Mouse (Mus musculus): ENCODE measurements around the gene Galnt14.

DNA sequence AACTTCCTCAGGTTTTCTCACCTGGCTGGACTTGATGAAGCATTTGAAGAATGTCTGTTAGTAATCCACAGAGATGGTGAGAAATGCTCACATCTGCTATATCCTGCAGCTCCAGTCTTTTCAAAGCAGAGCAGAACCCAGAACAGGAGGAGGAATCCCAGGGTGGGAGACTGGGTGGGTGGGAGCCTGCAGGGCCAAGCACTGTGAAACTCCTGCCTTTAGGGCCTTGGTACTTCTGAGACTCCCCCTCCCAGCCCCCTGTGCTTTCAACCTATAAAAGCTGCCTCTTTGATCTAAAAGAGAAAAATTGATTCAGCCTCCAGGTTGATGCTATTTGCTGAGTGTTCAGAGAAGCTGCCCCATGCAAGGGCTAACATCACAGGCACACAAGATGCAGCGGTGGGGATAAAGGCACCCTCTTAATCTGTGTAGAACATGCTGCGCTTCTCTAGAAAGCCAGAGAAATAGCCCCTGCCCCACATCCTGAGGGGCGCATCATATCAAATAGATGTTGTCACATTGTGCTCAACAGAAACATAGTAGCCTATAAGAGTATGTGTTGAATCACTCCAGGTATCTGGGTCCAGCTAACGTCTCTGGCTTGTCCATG, 258.0 kb downstream of the Galnt14 start:
- TF ChIP-seq CTCF (IDR thresholded peaks at IDR 0.05; ENCODE audit: borderline replicate concordance, insufficient read depth, low read depth, low read length) (no peak), POLR2A (IDR thresholded peaks at IDR 0.05; ENCODE audit: borderline replicate concordance, insufficient read depth, low read length) (no peak)

Data from cerebellum, adult 2 months (tissue).